Mouse (Mus musculus) right cerebral cortex, adult 2 months (tissue): ENCODE data around the gene Plekhm1.

Source experiments
- DNase-seq, 2 experiments: peaks; one replicate each; pipeline ENCODE4 v3.0.0; 2021 to 2022; ENCODE audit warnings: low spot score in 2 of 2

Gene Plekhm1

DNA sequence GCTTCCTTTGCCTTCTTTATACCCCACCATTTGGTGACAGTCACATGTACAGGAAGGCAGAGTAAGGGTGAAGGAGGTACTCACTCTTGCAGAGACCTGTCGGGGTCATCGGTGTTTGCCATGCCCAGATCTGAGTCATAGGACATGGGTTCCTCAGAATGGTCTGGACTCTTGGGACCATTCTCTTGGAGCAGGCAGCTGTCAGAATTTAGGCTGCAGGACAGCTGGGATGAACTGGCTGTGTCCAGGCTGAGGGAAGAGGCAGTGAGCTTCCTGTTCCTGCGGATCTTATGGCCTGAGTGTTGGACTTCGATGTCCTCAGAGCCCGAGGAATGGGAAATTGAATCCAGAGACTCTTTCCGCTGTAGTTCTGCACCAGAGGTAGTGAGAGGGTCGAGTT is 17.9 kb downstream of the Plekhm1 start:
- DNase-seq, result no peak

- DNase-seq, result no peak
Measured at GRCm38 (mm10) chr11:103394025-103394424, 18.5 kb downstream of the Plekhm1 start.

DNA sequence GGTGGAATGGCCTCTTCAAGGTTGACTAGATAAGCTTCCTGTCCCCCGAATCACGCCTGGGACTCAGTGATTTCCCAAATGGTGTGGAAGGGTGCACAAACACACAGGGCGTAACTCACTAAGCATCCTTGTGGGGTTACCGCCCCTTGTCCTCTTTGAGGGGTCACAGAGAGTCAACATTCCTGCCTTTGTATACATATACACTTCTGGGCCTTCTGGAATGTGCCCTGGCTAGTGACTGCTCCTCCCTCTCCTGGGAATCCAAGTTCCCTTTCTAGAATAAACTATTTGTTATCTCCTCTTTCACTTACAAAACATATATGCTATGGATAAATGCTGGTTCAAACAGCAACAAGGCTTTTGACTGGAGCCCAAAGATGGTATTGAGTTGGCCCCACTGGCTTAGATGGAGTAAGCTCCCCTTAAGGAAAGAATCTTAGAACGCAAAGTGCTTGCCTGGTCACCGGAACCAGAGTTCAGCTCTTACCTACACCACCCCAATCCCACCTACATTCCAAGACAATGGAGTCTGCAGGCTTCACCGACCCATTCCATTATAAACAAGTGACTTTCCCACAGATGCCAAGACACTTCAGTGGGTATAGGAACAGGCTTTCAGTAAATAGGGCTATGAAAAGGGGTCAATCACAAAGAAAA is 24.5 kb downstream of the Plekhm1 start:
- DNase-seq, result no peak

GRCm38 (mm10) chr11:103386827-103387226 is 25.7 kb downstream of the Plekhm1 start:
- no peak for DNase-seq

GRCm38 (mm10) chr11:103381956-103382613 is 30.4 kb downstream of the Plekhm1 start:
- peak; percentile 50 to 74 for DNase-seq

GRCm38 (mm10) chr11:103381505-103381904 is 31.0 kb downstream of the Plekhm1 start:
- peak in 1 of 2 experiments; percentile 21 for DNase-seq

DNA sequence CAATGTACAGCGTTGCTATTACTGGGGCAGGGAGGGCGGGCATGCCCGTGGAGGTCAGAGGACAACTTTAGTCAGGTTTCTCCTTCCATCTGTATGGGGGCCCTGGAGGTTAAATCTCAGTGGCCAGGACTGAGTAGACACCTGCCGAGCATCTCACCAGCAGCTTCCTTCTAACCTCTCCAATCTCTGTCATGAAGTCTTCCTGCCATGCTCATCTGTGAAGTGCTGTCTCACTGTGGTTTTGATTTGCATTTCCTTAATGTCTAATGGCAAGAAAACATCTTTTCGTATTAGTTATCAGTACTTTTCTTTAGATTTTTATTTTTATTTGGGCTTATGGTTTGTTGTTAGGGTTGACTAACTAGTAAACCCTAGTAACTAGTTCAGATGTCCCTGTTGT is 32.0 kb downstream of the Plekhm1 start:
- no peak for DNase-seq

GRCm38 (mm10) chr11:103378341-103378740 is 34.1 kb downstream of the Plekhm1 start:
- DNase-seq, result no peak

GRCm38 (mm10) chr11:103375772-103376171 is 36.7 kb downstream of the Plekhm1 start:
- no peak for DNase-seq

DNA sequence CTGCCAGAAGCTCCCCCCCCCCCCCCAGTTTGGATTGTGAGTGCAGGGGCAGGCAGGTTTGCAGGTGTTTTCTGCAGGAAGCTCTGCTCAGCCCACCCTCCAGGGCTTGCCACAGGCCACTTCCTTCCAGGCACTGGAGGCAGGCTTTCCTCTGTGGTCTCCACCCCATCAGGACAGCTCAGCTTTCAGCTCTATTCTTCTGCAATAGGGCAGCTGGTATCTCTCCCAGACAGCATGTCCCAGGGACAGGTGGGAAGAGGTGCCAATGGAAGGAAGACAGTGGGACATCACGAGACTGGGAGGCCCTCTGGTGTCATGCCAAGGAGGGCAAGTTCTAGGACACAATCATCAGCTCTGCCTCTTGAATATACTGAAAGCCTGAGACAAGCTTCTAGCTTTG is 37.2 kb downstream of the Plekhm1 start:
- DNase-seq, result no peak

GRCm38 (mm10) chr11:103373922-103374321 is 38.6 kb downstream of the Plekhm1 start:
- DNase-seq, result no peak

DNA sequence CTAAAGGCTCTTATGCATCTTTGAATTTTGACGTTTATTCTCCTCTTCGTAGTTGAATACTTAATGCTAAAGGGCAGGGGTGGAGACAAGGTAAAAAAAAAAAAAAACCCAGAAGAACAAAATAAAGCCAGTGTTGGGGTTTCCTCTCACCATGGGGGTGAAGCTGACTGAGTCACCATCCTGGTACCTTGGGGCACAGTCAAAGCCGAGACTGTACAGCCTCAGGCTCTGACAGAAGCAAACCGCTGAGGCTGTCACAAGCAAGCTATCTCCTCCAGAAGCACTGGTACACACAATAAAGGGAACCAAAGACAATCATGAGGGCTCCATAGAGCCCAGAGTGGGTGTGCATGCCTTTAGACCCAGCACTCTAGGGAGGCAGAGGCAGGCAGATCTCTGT is 39.9 kb downstream of the Plekhm1 start:
- DNase-seq, result no peak

DNA sequence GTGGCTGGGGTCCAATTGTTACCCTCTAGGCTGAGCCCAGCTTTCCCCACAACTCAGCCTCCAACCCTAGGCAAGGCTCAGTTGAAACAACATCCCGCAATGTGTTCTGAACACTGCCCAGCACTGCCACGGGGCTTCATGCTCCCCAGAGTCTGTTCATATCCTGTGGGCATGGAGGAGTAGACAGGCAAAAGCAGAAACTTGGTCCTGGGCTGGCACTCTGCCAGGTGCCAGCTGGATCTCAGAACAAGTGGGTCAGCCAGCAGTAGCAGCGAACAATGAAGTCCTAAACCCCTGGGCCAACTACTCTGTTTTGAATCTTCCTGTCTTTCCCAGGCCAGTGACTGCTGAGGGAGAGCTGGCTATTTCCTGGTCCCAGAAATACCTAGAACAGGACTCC is 40.4 kb downstream of the Plekhm1 start:
- peak in 1 of 2 experiments; percentile 48 for DNase-seq

DNA sequence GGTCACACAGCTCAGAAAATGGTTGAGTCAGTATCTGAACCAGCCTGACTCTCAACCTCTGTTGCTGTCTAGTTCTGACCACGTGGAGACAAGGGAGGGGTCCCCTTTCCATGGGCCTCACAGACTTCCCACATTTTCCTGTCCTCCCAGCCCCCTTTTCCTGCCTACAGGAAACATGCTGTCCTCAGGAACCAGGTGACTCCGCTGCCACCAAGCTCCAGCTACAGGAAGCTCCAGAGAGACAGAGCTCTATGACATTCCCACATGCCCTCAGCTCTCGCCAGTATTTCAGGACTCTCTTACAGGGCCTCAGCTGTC is 41.3 kb downstream of the Plekhm1 start:
- no peak for DNase-seq

DNA sequence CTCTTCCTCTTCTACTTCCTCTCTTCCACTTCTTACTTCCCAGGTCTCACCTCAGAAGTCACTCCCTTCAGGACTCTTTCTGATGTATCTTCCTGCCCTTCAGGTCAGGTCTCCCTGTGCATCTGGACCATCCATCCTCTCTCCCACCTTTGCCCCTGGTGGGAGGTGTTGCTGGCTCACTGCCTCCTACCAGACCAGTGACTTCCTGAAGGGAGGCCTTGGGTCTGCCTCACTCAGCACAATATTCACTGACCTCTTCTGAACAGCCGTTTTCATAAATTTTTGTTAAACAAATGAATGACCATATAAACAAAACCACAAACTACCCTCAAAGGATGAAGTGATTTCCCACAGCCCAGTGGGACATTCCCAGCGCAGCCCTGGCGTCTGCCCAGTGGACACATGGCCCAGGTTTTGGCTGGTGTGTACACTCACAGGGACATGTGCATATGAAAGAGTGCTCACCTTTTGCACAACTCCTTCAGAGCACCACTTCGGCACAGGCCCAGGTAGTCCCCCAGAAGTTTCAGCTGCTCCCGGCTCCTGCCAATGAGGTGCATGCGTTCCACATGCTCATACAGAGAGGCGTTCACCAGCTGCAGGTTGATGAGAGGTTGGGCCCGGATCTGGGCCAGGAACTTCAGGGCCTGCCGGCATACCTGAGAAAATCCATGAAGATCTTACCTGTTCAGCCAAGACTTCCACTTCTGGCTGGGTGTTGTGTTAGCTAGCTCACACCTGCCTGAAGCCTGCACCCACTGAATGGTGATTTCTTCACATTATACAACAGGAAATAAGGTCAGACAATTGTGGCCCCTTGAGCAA is 41.9 kb downstream of the Plekhm1 start:
- no peak for DNase-seq

DNA sequence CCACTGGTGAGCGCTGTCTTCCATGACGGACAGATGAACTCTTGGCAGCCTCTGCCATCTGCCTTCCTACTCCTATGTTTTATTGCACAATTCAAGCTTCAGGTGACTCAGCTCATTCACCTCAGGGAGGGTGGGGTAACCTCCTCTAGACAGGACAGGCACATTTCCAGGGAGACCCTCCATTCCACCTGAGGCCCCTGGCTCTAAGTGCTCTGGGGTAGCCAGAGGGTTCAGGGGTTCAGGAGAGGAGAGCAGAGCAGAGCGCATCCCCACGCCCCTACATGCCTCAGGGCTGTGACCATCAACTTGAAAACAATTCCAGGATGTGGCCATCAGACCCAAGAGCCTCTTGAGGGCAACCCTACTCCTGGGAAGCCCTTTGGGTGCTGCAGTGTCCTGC is 47.0 kb downstream of the Plekhm1 start:
- no peak for DNase-seq

- DNase-seq, result peak in 1 of 2 experiments; percentile 27
Measured at GRCm38 (mm10) chr11:103365022-103365421, 47.5 kb downstream of the Plekhm1 start.

- DNase-seq, result no peak
Measured at GRCm38 (mm10) chr11:103364335-103364734, 48.2 kb downstream of the Plekhm1 start.

DNA sequence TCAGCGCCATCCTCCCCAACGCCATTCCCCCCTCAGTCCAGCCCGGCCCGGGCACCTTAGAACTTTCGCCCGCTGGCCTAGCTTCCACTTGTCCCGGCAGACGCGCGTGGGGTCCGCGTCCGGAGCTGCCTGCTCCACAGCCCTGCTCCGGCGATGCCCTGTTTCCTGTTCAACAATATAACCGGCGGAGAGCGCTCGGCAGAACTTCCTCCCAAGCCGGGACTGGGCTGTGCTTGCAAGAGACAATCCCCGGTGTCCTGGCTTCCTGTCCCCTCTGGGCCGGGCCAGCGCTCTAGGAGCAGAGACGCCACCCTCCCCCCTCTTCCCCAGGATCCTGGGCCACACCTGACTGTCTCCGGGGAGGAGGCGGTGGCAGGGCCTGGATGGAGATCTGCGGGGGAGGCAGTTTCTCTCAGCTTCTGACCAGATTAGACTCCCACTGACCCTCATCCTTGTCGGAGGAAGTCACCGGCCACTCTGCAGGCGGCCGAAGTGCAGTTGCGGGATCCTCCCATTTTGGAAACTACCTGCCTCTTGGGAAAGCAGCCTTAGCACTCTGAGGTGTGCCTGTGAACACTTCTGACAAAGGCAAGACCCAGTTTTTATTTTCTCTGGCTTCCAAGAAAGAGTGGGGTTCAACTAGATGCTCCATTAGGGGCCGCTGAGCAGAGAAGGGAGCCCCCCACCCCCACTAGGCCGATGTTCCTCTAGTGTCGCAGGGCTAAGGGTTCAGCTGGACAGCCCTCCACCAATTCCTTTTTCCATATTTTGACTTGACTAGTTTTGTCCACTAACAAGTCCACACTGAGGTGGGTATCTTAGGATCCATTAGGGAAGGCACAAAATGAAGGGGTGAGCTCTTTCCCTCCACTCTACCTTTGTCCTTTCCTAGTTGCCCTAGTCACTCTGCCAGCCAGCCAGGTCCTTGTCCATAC is 49.0 kb downstream of the Plekhm1 start, which contains the start of gene Arhgap27:
Gene Arhgap27 (minus strand): TSS at position 479 of the 935 bp plus-strand sequence.
- DNase-seq, result peak; percentile 47

- DNase-seq, result peak in 1 of 2 experiments; percentile 34
Measured at GRCm38 (mm10) chr11:103362521-103363181, 49.8 kb downstream of the Plekhm1 start.

- DNase-seq, result no peak
Measured at GRCm38 (mm10) chr11:103362054-103362432, 50.4 kb downstream of the Plekhm1 start.
